Mouse (Mus musculus) heart, postnatal 4 days (tissue): ENCODE results near the gene Ccnl2. TPM values are rescaled to one million over a fixed set of nuclear protein-coding genes. Genes with fewer than 3 reads are reported as not detected.
A peak's percentile ranks its signal among the peaks of the same experiment; 100 is the strongest.

ENCODE experiments used
- DNase-seq: peaks from one replicate; pipeline ENCODE4 v3.0.0; 2021
- total RNA-seq, 2 experiments: library from RNA; stranded (reverse); gene quantifications; 2 replicates each; pipeline ENCODE4 v1.2.3; 2021

Ccnl2 gene
- total RNA-seq, 2 experiments from 2014 or later: 58.2 to 59.4 TPM

DNA sequence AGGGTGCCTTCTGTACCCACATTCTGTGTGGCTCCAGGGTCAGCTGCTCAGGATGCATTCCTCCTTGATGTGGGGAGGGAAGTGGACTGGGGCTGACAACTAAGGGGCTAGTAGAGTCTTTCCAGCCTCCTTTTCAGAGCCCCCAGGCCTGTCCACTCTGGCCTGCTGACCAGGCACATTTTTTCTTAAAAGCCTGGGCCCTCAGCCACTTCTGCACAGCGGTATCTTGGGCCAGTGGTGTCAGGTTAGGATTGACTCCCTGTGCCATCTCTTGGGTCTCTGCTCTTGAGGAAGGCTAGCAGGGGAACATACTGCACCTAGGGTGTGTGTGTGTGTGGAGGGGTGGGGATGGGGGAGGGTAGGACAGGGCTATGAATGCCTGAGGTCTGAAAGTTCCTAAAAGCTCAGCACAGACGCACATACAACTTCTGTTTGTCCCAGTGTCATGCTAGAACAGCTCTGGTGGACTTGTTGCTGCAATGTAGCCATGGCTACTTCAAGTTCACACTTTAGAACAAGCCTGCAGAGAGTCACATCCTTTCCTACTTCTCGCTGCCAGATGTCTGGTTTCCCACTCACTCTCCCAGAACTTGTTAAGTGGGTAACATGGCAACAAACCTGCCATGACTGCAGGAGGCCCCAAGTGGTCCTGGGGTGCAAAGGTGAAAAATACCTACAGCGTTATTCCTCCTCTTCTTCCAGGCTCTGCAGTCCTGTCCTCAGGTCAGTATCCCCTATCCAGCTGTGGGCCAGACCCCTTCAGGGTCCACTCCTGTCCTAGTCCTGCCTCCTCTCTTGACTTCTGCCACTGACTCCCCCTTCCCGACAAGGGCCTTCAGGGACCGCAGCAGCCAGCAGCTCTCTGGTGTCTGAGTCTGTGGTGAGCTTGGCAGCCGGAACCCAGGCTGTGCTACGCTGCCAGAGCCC lies 28.1 kb downstream of the Ccnl2 start:
- DNase-seq: no peak

DNA sequence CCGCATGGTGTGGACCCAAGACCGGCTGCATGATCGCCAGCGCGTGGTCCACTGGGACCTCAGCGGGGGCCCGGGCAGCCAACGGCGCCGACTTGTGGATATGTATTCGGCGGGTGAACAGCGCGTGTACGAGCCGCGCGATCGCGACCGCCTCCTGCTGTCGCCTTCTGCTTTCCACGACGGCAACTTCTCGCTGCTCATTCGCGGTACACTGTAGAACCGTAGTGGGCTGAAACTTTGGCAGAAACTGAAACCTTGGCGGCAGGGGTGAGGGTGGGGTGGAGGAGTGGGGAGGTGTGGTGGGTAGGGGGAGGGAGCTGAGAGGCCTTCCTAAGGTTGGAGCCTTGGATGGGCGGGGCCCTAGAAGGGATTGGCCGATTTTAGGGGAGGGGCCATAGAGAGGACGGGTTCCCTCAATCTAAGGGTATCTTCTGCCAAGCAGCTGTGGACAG lies 28.7 kb downstream of the Ccnl2 start:
- peak; percentile 73 for DNase-seq

DNA sequence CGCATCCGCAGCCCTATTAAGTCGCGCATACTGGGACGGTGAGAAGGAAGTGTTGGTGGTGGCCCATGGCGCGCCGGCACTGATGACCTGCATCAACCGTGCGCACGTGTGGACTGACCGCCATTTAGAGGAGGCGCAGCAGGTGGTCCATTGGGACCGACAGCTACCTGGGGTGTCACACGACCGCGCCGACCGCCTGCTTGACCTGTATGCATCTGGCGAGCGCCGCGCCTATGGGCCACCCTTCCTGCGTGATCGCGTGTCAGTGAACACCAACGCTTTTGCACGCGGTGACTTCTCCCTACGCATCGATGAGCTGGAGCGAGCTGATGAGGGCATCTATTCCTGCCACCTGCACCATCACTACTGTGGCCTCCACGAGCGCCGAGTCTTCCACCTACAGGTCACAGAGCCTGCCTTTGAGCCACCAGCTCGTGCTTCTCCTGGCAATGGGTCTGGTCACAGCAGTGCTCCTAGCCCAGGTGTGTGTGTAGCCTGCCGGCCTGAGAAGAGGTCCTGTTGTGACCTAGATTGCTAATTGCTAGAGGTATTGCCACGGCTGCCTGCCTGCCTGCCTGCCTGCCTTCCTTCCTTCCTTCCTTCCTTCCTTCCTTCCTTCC lies 29.5 kb downstream of the Ccnl2 start:
- DNase-seq: no peak

DNA sequence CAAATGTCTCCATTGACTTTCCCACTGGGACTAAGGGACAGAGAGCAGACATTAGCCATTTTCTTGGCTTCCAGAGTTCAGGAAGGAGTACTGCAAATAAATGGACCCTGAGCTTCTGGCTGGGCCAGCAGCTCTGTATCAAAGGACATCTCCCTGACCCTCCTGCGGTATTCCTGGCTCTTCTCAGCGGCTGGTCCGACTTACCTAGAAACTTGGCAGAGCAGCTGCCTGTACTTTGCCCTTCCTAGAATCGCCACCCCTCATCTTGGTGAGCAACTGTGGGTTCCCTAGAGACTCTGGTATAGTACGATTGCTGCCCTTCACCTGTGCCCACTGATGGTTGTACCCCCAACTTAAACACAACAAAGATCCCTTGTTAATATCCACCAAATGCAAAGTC lies 30.9 kb downstream of the Ccnl2 start:
- no peak for DNase-seq

DNA sequence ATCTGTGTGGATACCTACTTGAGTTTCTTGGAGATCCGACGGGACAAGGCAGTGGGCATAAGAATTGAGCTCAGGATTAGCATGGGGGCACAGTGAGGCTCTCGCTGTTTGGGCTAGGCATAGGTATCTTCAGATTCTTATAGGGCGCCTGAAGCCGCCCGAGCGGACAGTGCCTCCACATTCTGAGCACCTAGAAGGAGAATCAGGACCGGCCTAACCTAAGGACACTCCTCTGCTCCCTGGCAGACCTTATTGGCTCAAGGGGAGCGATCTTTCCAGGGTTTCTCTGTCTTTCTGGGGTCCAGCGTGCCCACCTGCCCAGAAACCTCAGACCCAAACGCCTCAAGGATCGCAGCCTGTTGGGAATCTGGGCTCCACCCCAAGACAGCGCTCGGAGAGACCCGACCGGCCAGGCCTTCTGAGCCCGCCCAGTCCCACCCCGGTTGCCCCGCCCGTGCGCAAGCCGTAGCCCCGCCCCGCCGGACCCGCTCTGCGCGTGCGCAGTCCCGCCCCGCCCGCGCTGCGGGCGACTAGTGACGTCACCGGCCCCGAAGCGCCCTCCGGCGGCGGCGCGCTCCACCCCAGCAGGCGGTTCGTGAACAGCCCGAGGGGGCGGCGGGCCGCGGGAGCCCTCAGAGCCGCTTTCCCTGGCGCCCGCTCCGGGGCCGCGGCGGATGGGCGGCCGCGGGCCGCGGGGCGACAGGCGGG lies 34.7 kb downstream of the Ccnl2 start, which contains the start of gene Dvl1:
Gene Dvl1 (plus strand): TSS at position 532 of the 708 bp plus-strand sequence.
- DNase-seq: peak; percentile 98

DNA sequence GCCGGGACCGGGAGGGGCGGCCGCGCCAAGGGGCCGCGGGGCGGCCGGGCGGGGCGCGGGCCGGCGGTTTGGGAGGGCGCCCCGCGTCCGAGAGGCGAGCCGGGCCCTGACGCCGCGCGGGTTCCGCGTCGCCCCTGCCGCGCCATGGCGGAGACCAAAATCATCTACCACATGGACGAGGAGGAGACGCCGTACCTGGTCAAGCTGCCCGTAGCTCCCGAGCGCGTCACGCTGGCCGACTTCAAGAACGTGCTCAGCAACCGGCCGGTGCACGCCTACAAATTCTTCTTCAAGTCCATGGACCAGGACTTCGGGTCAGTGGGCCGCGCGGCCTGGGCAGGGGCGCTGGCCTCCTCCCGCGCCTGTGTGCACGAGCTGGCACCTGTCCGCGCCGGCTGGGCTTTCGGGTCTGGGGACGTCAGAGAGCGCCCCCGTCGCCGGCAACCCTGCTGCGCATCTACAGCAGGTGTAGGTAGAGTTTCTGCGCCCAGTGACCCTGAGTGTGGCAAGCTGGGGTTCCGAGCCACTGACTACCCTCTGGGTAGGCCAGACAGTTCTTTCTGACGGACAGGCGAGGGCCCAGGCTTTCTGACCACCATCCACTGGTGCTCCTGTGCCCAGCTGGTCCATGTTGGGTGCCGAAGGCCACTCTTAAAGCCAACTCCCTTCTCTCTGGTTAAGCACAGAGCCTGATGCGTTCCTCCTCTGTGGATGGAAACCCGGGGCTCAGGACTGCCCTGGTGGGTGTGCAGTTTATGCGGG lies 35.5 kb downstream of the Ccnl2 start:
- peak; percentile 47 for DNase-seq

DNA sequence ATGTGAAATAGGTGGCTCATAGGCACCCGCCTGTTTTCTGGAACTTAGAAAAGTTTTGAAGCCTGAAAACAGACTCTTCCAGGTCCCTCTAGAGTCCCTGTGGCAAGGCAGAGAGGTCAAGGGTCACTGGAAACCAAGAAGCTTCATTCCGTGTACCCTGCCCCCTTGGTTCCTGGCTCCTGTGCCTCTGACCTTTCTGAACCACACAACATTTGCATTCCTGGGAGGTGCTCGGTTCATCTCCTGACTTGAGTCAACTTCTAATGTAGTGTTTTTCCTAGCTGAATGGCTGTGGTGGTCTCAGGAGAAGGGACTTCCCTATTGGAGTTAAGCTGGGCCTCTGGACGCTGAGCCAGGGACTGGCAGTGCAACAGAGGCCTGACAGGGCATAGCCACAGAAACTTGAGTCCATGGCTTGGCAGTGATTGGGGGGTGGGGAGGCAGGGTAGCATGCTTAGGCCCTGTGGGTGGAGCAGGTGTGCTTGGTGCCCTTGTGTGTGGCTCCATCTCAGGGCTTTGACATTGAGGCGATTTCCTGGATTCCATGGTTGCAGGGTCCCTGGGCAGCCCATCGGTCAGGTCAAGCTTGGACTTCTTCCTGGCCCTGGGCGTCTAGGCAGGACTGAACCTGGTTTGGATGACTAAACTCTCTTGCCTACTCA lies 36.3 kb downstream of the Ccnl2 start:
- DNase-seq: no peak

DNA sequence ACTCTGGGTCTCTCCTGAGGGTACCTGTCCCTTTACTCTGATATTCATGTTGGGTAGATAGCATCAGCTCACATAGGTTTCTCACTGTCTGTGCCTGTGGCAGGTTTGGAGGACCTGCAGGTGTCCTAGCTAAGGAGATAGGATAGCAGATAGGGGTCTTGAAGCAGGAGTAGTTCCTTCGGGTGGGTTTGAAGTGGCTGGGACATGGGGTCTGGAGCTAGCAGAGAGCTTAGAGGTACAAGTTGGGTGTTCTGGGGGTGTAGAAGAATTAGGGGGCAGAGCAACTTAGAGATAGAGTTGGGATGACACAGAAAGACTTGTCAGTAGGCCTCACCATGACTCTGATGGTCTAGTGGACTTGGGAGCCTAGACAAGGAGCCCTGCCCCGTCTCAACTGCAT lies 37.1 kb downstream of the Ccnl2 start:
- no peak for DNase-seq

DNA sequence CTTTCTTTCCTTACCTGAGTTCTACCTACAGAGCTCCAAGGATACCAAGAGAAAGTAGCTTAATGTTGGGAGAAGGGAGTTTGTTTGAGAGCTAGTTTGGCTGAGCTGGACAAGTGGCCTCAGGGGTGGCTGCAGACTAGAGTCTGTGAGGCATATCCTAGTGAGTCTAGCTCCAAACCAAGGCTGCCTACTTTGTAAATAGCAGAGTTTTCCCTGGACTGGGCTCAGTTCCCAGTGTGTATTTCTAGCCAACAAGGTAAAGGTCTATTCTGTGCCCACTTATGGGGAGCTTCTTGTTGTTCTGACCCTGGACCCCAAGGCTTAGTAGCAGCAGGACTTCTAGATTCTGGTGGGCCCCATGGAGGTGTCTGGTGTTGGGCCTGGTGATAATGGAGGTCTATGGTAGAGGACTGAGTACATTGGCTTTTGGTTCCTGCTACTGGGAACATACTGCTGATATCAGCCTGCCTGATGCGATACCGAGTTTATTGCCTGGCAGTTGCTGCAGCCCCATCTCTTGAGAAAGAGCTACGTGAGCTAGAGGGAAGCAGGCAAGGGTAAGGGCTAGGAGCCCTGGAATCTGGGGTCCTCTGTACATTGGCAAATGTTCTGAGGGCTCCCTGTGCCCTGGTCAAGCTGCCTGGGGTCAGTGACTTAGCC lies 37.6 kb downstream of the Ccnl2 start:
- DNase-seq: no peak

DNA sequence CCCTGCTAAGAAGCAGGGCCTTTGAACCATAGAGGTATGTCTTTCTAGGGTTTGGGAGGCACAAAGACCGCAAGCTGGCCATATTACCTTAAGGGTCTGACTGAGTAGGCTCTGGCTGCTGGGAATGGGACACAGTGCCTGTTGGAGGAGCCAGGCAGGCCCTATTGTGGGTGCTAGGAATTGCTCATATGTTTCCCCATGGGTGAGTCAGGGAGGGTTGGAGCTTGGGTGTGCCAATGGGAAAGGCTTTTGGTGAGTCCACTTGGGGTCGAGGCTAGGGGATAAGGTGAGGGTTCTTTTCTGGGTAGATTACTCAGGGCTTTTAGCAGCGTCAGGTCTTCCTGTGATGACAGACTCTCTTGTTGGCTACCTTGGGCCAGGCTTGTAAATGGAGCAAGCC lies 39.1 kb downstream of the Ccnl2 start:
- DNase-seq: no peak

DNA sequence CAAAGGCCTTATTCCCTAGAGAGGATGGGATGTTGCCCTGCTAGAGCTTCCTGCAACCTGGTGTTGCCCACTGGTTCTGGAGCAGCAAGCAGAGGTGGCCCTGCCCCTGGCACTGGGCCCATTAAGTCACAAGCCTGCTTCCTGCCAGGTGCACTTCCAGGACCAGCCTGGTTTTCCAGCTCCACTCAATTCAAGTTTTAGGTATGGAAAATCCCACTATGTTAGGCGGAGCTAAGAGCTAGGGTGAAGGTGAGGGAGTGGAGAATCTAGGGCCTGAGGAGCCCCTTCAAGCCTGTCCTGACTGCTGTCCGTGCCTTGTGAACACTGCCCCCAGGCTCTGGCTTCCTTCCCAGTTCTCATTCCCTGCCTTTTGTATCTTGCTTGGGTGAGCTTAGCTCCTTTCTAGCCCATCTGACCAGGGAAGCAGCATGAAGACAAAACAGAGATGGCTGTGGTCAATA lies 39.7 kb downstream of the Ccnl2 start:
- DNase-seq: no peak

DNA sequence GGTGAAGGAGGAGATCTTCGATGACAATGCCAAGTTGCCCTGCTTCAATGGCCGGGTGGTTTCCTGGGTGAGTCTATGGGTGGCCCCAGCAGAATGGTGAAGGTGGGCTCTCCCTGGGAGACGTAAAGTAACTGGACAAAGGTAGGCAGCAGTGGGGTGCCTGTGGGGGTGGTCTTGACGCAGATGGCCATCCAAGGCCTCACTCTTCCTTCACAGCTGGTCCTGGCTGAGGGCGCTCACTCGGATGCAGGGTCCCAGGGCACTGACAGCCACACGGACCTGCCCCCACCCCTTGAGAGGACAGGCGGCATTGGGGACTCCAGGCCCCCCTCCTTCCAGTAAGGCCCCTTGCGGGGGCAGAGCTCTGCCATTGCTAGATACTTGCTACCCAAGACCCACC lies 41.1 kb downstream of the Ccnl2 start:
- no peak for DNase-seq

DNA sequence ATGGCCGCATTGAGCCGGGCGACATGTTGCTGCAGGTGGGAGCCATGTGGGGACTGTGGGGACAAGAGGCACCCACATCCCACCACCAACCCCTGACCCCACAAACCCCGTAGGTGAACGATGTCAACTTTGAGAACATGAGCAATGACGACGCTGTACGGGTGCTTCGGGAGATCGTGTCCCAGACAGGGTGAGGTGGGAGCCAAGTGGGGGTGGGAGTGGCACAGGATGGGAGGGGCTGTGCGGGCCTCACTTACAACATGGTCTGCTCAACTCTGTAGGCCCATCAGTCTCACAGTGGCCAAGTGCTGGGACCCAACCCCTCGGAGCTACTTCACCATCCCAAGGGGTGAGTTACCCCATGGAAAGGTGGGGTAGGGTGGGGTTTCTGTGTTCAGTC lies 42.7 kb downstream of the Ccnl2 start:
- DNase-seq: no peak

DNA sequence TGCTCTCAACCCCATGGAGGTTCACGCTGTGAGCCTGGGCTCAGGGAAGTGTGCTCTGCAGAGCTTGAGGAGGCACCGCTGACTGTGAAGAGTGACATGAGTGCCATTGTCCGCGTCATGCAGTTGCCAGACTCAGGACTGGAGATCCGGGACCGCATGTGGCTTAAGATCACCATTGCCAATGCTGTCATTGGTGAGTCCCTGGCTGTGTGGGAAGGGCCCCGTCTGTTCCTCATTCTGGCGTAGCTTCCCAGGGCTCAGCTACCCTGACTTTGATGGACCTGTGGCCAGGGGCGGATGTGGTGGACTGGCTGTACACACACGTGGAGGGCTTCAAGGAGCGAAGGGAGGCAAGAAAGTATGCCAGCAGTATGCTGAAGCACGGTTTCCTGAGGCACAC lies 43.8 kb downstream of the Ccnl2 start:
- DNase-seq: no peak

DNA sequence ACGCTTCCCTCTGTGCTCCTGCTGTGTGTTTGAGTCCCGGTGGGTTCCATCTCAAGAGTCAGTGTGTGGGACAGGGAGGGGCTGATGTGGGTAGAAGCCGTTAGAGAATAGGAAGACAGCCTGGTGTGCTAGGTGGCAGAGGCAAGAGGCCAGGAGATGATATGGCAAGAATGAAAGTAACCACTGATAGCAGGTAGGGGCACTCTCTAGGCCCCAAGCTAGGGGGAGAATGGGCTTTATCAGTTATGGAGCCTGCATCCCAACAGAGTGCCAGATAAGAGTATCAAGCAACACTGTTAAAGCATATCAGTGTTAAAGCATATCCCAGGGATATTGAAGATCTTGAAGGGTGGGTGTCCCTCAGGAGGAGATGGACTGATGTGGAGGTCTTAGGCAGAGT lies 44.6 kb downstream of the Ccnl2 start:
- no peak for DNase-seq

DNA sequence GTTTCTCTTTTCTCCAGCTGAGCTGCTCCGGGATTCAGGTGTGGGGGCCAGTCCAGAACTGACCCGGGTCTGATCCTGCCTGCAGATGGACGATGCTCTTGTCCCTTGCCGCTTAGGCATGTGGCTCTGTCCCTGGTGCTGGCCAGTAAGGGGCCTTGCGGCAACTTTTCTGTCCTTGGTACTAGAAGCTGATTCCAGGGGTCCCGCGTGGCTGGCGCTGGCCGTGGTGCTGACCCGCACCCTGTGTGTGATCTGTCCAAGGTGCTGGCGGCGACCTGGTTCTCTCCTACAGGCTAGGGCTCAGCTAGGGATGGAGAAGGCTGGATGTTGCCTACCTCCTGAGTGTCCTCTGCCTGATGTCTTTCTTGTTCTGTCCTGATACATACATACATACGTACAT lies 47.0 kb downstream of the Ccnl2 start:
- peak; percentile 87 for DNase-seq

DNA sequence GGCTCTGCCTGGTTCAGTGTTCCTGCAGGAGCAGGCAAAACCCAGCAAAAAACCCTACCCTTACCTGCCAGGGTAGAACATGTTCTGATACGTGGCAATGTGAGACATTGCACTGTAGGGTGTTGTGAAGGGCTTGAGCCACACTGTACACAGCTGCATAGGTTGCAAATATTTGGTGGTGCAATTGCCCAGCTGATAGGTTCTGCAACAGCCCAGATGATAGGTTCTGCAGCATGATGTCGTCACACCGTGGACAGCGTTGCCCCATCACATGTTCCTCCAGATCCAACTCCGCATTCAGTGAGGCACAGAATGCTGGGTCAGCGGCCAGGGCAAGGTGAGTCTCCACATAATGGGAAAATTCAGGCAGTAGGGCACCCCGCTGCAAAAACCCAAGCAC lies 49.5 kb downstream of the Ccnl2 start:
- no peak for DNase-seq

DNA sequence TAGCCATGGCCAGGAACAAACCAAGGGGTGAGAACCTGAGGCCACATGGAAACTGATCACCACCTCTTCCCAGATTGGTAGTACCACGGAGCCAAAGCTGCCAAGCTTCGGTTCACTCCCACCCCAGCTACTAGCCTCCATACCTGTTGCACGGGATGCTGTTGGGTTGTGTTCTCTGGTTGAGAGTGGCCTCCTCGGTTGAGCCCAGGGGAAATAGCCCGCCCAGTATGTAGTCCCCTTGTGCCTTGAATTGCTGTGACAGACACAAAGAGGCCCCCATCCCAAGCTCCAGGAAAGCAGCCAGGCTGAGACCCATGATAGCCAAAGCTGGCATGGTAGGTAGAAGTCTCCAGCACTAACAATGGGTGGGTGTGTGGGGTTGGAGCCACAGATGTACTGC lies 50.7 kb downstream of the Ccnl2 start, which contains the start of gene Tas1r3:
Gene Tas1r3 (minus strand): TSS at position 362 of the 400 bp plus-strand sequence.
- DNase-seq: no peak

DNA sequence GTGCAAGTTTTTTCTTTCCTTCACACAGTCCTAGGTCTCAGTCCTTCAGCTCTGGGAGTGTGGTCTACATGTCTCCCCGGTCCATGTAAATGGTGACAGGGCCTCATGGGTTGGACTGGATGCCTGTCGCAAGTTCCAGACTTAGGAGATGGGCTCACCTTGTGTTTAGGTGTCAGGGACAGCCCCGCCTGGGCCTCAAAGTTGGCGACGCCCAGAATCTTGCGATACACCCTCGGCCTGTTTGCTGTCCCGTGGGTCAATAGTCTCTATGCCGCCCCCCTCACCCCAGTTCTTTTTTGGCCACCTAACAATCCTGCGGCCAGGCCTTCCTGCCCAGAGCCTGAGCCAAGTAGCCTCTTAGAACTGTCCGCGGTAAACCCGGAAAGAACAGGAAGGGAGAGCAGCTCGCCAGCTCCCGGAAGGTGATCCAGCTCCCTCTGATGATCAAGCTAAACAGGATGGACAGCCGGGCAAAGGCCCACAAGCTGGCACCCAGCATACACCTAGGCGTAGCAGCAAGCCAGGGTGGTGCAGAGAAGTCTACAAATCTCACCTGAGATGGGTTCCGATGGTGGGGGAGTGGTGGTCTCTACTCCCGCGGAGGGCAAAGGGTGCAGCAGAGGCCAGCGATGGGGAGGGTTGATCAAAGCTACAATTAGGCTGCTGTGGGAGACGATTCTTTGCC lies 56.5 kb downstream of the Ccnl2 start:
- no peak for DNase-seq

DNA sequence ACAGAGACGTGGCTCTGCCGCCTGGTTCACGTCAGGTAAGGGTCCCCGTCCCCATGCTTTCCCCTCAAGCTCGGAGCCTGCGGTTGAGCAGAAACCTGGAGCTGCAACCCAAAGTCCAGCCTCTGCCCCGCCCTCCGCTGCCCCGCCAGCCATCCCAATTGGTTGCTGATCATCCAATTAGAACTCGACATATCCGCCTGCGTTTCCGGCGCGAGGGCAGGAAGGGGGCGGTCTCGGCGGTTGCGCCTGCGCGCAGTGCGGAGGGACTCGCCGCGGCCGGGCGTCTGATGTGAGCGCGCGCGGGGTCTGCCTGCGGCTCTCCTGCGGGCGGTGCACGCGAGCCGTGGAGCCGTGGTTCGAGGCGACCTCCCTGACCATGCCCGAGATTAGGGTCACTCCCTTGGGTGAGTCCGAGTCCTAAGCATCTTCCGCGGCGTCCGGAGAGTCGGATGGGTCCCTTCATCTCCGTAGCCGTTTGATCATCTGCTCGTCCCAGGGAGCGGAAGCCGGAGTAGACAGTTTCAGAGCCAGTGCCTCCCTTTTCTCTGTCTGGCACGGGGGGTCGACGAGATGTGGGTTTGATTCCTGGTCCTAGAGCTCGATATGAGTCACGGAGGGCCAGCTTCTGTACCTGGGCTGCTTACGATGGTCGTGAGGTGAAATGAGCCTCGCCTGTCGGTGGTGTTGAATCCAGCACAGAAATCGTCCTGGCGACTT lies 57.2 kb downstream of the Ccnl2 start, which contains the start of the genes Cptp and Ints11:
Gene Cptp (minus strand): TSS at position 124 of the 717 bp plus-strand sequence.
Gene Ints11 (plus strand): TSS at position 230 of the 717 bp plus-strand sequence.
- DNase-seq: peak; percentile 98
